Mouse (Mus musculus) brain, embryonic 14.5 days (tissue): ENCODE data around the gene Iqcb1.
A peak's percentile ranks its signal among the peaks of the same experiment; 100 is the strongest.

Experiments
- CTCF ChIP-seq: fragments of 200-500 bp; IDR thresholded peaks from 2 replicates; pipeline ENCODE4 v1.5.1; 2012; ENCODE audit warnings: inconsistent platforms, mild to moderate bottlenecking, moderate library complexity, borderline replicate concordance; ENCODE audit not compliant: insufficient read depth, insufficient read length; ENCODE audit errors: extremely low read depth
- POLR2A ChIP-seq: fragments of 200-500 bp; IDR thresholded peaks from 2 replicates; pipeline ENCODE4 v1.6.1; 2012; ENCODE audit warnings: mild to moderate bottlenecking, inconsistent platforms, borderline replicate concordance; ENCODE audit not compliant: poor library complexity, insufficient read depth, insufficient read length, severe bottlenecking; ENCODE audit errors: extremely low read depth

DNA sequence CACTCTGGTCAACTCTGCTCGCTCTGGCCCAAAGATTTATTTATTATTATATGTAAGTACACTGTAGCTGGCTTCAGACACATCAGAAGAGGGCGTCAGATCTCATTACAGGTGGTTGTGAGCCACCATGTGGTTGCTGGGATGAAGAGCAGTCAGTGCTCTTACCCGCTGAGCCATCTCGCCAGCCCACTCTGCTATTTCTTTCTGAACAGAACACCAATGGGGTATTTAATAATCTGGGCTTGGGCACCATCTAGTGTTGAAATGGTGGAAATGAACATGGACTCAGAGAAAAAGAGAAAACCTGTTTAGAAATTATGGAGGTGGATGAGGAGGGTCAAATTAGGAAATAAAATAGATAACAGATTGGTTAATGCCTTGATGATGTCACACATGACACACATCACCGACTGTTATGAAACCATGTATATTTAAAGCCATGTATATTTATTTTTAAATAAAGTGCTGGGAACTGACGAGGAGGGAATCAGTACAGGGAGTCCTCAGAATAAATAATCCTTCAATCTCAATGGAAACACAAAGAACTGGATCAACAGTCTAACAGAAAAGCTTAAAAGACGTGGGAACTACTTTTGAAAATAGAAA is 10.8 kb upstream of the Iqcb1 start:
- TF ChIP-seq POLR2A (no peak), CTCF (peak; percentile 55; the same call in 1 of the 2 replicates)
